Mouse (Mus musculus) liver, adult 2 months (tissue): ENCODE data around the gene Kcne1.

ENCODE experiments used
- CTCF ChIP-seq: fragments of 200-500 bp; IDR thresholded peaks from 2 replicates; pipeline ENCODE4 v1.5.1; 2011; ENCODE audit warnings: low read depth, low read length, control low read depth
- POLR2A ChIP-seq: fragments of 200-500 bp; IDR thresholded peaks from 2 replicates; pipeline ENCODE4 v1.6.1; 2011; ENCODE audit warnings: low read length, control low read depth; ENCODE audit not compliant: insufficient read depth; ENCODE audit errors: extremely low read depth

GRCm38 (mm10) chr16:92307947-92308346 is 51.3 kb downstream of the Kcne1 start:
- TF ChIP-seq CTCF (no peak), POLR2A (no peak)
